Mouse (Mus musculus): Measurements from ENCODE around the gene Rdh16f1. TPM values are rescaled to one million over a fixed set of nuclear protein-coding genes. Genes with fewer than 3 reads are reported as not detected.
A peak's percentile ranks its signal among the peaks of the same experiment; 100 is the strongest.
"Not testable (repeated sequence)": the region's sequence is repeated elsewhere in the genome, so short reads cannot be mapped to it uniquely, and the experiment has no call there.

The Rdh16f1 gene
- polyA plus RNA-seq, 1 experiment from 2014 or later, result 0.69 TPM

DNA sequence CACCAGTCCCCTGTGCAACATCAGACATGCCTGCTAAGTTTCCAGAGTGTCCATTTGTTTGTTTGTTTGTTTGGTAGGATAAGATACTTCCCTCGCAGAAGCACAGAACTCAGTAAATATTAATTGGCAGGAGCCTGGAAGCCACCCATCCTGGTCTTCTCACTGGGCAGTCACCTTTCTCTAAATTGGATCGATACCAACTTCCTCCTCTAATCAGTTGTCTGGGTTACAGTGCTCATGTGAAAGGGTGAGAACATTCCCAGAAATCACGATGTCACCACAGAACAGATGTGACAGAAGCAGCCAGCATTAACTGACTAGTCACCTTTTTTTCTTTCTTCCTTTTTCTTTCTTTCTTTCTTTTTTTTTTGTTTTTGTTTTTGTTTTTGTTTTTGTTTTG, 4.3 kb upstream of the Rdh16f1 start:
- Histone ChIP-seq H3K27me3 (ENCODE audit: insufficient read depth, low read length) (no peaks in the 10 kb centered on the region), H3K27ac (ENCODE audit: low read depth) (peak overlapping the region; percentile 68), H3K36me3 (replicated peaks; ENCODE audit: insufficient read depth, low read length) (no peaks in the 10 kb centered on the region), H3K9ac (replicated peaks) (no peak overlapping the region), H3K4me3 (ENCODE audit: low read depth, low read length) (no peak overlapping the region), H3K9me3 (ENCODE audit: low read length) (no peaks in the 10 kb centered on the region), H3K4me1 (ENCODE audit: insufficient read depth) (peaks cover 32% of the 10 kb centered on the region), H3K4me2 (ENCODE audit: low read depth, low read length) (no peak overlapping the region)
- DNase-seq (no peak), ATAC-seq (peak; percentile 14; the same call in 1 of the 2 replicates)
- 34% methylated on average over 3 of the region's 3 CpGs for WGBS (ENCODE audit: insufficient replicate concordance)
- TF ChIP-seq EP300 (IDR thresholded peaks at IDR 0.05; ENCODE audit: low read depth), result no peak

DNA sequence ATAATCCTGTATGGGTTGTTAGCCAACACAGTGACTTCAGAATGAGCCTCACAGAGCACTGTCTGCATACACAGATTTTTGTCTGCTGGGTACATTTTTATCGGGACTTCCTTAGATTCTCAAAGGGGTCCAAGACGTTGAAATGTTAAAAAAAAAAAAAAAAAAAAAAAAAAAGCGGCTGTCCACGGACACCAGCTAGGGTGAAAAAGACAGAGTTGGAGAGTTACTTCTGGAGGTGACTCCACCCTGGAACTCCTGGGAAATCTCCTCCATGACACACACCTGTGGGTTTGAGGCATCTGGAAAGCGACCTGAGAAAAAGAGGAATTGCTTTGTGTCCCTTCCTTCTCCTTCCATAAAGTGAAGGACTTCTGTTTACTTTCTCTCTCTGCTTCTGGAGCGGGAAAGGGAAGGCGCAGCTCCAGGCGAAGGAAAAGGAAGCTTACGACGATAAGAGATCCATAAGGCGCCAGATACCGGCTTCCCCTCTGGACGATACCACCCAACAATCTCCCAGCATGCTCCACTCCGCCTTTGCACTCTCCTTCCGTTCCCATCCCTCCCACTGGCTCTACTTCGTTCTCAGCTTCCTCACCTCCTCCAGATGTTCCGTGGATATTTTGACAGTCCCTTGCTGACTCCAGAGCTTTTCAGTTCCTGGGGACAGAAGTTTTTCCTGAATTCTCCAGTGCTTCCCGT, 3.7 kb upstream of the Rdh16f1 start:
- Histone ChIP-seq H3K4me3 (ENCODE audit: low read depth, low read length) (peak overlapping the region; percentile 11; the same call in 1 of the 2 replicates), H3K9me3 (ENCODE audit: low read length) (no peaks in the 10 kb centered on the region), H3K36me3 (replicated peaks; ENCODE audit: insufficient read depth, low read length) (no peaks in the 10 kb centered on the region), H3K9ac (replicated peaks) (peak overlapping the region; percentile 39; the same call in 1 of the 2 replicates), H3K27ac (ENCODE audit: low read depth) (peak overlapping the region; percentile 68), H3K4me1 (ENCODE audit: insufficient read depth) (peaks cover 33% of the 10 kb centered on the region), H3K27me3 (ENCODE audit: insufficient read depth, low read length) (no peaks in the 10 kb centered on the region), H3K4me2 (ENCODE audit: low read depth, low read length) (peak overlapping the region; percentile 56)
- WGBS (ENCODE audit: insufficient replicate concordance), result 30% methylated on average over 18 of the region's 18 CpGs
- peak; percentile 61 for TF ChIP-seq EP300 (IDR thresholded peaks at IDR 0.05; ENCODE audit: low read depth)
- no peak for TF ChIP-seq CTCF (IDR thresholded peaks at IDR 0.05; ENCODE audit: low read depth)
- ATAC-seq, result peak; percentile 22; the same call in 1 of the 2 replicates
- no peak for DNase-seq

DNA sequence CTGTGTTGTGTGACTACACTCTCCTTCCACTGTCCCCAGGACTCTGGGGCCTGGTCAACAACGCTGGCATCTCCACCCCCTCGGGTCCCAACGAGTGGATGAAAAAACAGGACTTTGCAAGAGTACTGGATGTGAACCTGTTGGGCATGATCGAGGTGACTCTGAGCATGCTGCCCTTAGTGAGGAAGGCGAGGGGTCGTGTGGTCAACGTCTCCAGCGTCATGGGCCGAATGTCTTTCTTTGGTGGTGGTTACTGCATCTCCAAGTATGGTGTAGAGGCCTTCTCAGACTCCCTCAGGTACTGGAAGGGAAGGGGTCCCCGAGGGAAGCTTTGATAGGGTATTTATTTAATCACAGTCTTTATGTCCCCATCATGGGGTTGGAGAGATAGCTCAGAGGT, 3.3 kb downstream of the Rdh16f1 start:
- not testable (repeated sequence) for H3K4me3 ChIP-seq (ENCODE audit: low read depth, low read length); H3K4me2 ChIP-seq (ENCODE audit: low read depth, low read length); H3K9ac ChIP-seq (replicated peaks); ATAC-seq; H3K27me3 ChIP-seq (ENCODE audit: insufficient read depth, low read length); H3K27ac ChIP-seq (ENCODE audit: low read depth); H3K9me3 ChIP-seq (ENCODE audit: low read length); DNase-seq; H3K36me3 ChIP-seq (replicated peaks; ENCODE audit: insufficient read depth, low read length)
- WGBS (ENCODE audit: insufficient replicate concordance), result 75% methylated on average over 10 of the region's 10 CpGs
- peaks cover 15% of the 10 kb centered on the region for H3K4me1 ChIP-seq (ENCODE audit: insufficient read depth)

DNA sequence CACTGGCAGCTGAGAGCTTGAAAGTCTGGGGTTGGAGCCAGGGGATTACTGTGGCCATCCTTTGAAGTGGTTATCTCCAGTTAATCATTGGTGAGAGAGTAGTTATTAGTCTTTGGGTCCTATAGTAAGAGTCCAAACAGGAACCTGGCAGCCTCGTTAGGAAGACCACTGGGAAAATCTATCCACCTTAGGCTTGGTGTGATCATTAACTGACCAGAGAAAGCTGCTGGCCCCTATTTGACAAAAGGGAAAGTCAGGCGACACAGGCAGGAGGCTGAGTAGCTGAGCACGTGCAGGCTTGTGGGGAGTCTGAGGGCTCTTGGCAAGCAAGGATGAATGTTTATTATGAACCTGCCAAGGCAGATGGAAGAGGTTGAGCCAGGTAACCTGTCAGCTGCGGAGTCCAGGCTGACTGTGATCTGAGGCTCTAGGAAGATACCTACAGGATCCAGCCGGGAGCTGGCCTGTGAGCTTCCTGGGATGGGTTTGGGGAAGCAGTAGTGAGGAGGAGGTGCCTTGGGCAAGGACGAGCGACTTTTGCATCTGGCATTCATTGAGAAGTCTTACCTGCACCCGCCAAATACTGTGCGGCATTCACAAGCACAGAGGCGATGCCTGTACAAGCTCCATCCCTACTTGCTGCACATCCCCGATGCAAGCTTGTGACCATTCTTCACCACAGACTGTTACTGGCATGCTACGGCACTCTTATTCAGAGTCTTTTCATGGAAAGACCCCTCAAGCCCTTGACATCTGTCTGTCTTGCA, 4.5 kb downstream of the Rdh16f1 start:
- Histone ChIP-seq H3K36me3 (replicated peaks; ENCODE audit: insufficient read depth, low read length) (no peaks in the 10 kb centered on the region), H3K27ac (ENCODE audit: low read depth) (peak overlapping the region; percentile 72), H3K27me3 (ENCODE audit: insufficient read depth, low read length) (no peaks in the 10 kb centered on the region), H3K4me1 (ENCODE audit: insufficient read depth) (peaks cover 12% of the 10 kb centered on the region), H3K4me2 (ENCODE audit: low read depth, low read length) (no peak overlapping the region), H3K9me3 (ENCODE audit: low read length) (no peaks in the 10 kb centered on the region), H3K4me3 (ENCODE audit: low read depth, low read length) (no peak overlapping the region), H3K9ac (replicated peaks) (no peak overlapping the region)
- TF ChIP-seq CTCF (IDR thresholded peaks at IDR 0.05; ENCODE audit: low read depth) (no peak), EP300 (IDR thresholded peaks at IDR 0.05; ENCODE audit: low read depth) (0 out of 2 replicates have a peak, but pooled peaks have one; percentile 32)
- 50% methylated on average over 12 of the region's 12 CpGs for WGBS (ENCODE audit: insufficient replicate concordance)
- DNase-seq (peak; percentile 50), ATAC-seq (peak; percentile 84)

DNA sequence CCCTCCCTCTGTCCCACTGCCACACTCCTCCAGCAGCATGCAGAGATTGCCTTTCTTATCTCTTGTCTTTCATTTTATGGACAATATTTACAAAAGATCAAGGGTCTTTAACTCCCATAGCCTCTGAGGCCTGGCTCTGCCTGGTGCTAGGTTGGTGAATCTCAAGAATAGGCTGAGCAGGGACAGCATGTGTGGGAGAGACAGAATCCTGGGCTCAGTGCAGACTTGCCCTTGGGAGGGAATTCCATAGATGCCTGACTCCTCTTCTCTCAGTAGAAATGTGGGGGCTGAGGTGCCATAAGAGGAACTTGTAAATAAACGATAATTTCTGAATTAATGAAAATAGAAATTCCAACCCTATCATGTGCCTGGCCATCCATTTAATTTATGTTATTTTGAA, 7.0 kb downstream of the Rdh16f1 start:
- Histone ChIP-seq H3K9me3 (ENCODE audit: low read length) (no peaks in the 10 kb centered on the region), H3K9ac (replicated peaks) (no peak overlapping the region), H3K4me1 (ENCODE audit: insufficient read depth) (peaks cover 5% of the 10 kb centered on the region; the same call in 1 of the 2 replicates), H3K27ac (ENCODE audit: low read depth) (no peak overlapping the region), H3K4me2 (ENCODE audit: low read depth, low read length) (no peak overlapping the region), H3K36me3 (replicated peaks; ENCODE audit: insufficient read depth, low read length) (no peaks in the 10 kb centered on the region), H3K4me3 (ENCODE audit: low read depth, low read length) (no peak overlapping the region), H3K27me3 (ENCODE audit: insufficient read depth, low read length) (no peaks in the 10 kb centered on the region)
- DNase-seq (peak; percentile 1), ATAC-seq (no peak)
- TF ChIP-seq EP300 (IDR thresholded peaks at IDR 0.05; ENCODE audit: low read depth) (no peak), CTCF (IDR thresholded peaks at IDR 0.05; ENCODE audit: low read depth) (no peak)
- WGBS (ENCODE audit: insufficient replicate concordance), result 85% methylated on average over 1 of the region's 1 CpGs

DNA sequence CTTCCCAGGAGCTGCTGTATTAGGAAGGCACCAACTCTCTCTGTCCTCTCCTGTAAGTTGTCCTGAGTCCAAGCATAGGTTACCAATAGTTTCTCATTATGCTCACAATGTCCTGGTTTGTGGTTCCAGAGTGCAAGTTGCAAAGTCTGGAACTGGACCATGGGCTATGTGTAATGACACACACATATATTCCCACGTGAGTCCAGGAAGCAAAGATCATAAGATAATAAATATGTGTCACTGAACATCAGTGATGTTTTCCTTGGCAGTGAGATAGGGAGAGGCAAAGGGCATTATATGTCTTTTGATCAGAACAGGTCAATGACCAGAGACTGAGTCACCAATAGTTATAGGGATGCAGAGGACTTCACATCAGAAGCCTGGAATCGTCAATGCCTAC, 16.4 kb downstream of the Rdh16f1 start, which contains the start of gene Rdh9:
Gene Rdh9, plus strand, starts transcription at position 376 of the 400 bp plus-strand sequence.
- Histone ChIP-seq H3K9ac (replicated peaks) (peak within 1 kb of the TSS; percentile 26; the same call in 1 of the 2 replicates), H3K27ac (ENCODE audit: low read depth) (peak within 1 kb of the TSS; percentile 90), H3K27me3 (ENCODE audit: insufficient read depth, low read length) (no peaks in the 10 kb centered on the region), H3K9me3 (ENCODE audit: low read length) (no peaks in the 10 kb centered on the region), H3K4me2 (ENCODE audit: low read depth, low read length) (no peak within 1 kb of the TSS), H3K4me1 (ENCODE audit: insufficient read depth) (no peaks in the 10 kb centered on the region), H3K4me3 (ENCODE audit: low read depth, low read length) (no peak within 1 kb of the TSS), H3K36me3 (replicated peaks; ENCODE audit: insufficient read depth, low read length) (no peaks in the 10 kb centered on the region)
- DNase-seq, result no peak
- TF ChIP-seq EP300 (IDR thresholded peaks at IDR 0.05; ENCODE audit: low read depth), result peak; percentile 82
- TF ChIP-seq CTCF (IDR thresholded peaks at IDR 0.05; ENCODE audit: low read depth), result no peak
- WGBS (ENCODE audit: insufficient replicate concordance), result 48% methylated on average over 2 of the region's 2 CpGs
- peak; percentile 96 for ATAC-seq

DNA sequence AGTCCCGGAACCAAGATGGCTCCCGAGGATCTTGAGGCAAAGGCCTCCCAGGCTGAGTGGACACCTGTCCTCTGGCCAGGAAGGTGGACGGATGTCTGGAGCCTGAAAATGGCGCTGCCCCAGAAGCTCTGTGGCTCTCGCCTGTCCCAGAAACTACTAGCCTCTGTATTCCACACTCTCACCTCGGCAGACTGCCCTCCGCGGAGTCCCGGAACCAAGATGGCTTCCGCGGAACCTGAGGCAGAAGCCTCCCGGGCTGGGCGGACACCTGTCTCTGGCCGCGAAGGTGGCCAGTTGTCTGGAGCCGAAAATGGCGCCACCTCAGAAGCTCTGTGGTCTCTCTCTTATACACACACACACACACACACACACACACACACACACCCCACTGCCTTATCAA, 22.7 kb downstream of the Rdh16f1 start:
- H3K9me3 ChIP-seq (ENCODE audit: low read length); H3K27me3 ChIP-seq (ENCODE audit: insufficient read depth, low read length); DNase-seq; H3K36me3 ChIP-seq (replicated peaks; ENCODE audit: insufficient read depth, low read length); ATAC-seq; H3K27ac ChIP-seq (ENCODE audit: low read depth); H3K4me1 ChIP-seq (ENCODE audit: insufficient read depth); H3K4me2 ChIP-seq (ENCODE audit: low read depth, low read length); H3K4me3 ChIP-seq (ENCODE audit: low read depth, low read length); H3K9ac ChIP-seq (replicated peaks): not testable (repeated sequence)
- 92% methylated on average over 17 of the region's 17 CpGs for WGBS (ENCODE audit: insufficient replicate concordance)

DNA sequence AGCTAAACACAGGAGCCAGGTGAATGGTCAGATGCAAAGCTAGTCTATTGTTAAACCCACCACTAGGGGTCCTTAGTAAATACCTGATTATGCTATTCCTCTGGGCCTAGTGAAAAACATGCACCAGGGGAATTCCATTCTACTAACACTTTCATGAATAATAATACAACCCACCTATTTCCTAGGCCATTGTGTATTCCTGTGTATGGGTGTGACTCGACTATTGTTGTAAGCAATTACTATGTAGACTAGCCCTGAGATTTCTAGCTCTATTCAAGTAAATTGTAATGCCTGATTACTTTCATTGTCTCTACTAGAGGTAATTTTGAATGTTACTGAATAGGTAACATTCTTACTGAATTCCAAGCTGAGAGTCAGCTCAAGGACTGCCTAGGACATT, 25.8 kb downstream of the Rdh16f1 start:
- 69% methylated on average over 1 of the region's 1 CpGs for WGBS (ENCODE audit: insufficient replicate concordance)
- not testable (repeated sequence) for H3K36me3 ChIP-seq (replicated peaks; ENCODE audit: insufficient read depth, low read length); H3K9ac ChIP-seq (replicated peaks); ATAC-seq; H3K27me3 ChIP-seq (ENCODE audit: insufficient read depth, low read length); H3K4me1 ChIP-seq (ENCODE audit: insufficient read depth); H3K9me3 ChIP-seq (ENCODE audit: low read length); H3K4me3 ChIP-seq (ENCODE audit: low read depth, low read length); H3K27ac ChIP-seq (ENCODE audit: low read depth); DNase-seq; H3K4me2 ChIP-seq (ENCODE audit: low read depth, low read length)
